Mouse (Mus musculus) kidney, postnatal 0 days (tissue): ENCODE measurements around the gene Dnajc6. TPM values are rescaled to one million over a fixed set of nuclear protein-coding genes. Genes with fewer than 3 reads are reported as not detected.

Experiments
- ATAC-seq: fragments of 200-750 bp; cut with Nextera tagmentation; replicated peaks from 2 replicates; pipeline ENCODE4 v1.8.0; 2017; ENCODE audit warnings: low read depth, moderate number of reproducible peaks, moderate TSS enrichment, moderate library complexity; ENCODE audit not compliant: low FRiP score
- DNase-seq: peaks from one replicate; pipeline ENCODE4 v3.0.0-alpha.2; 2016; ENCODE audit warnings: low spot score
- H3K27ac ChIP-seq: fragments of 300-500 bp; sonication (generic); 2 replicates; pipeline ENCODE4 v1.5.1; 2014; ENCODE audit warnings: mild to moderate bottlenecking
- H3K27me3 ChIP-seq: fragments of 300-500 bp; sonication (generic); 2 replicates; pipeline ENCODE4 v1.6.1; 2014; ENCODE audit warnings: low read length, mixed read lengths; ENCODE audit not compliant: insufficient read depth
- H3K36me3 ChIP-seq: fragments of 300-500 bp; sonication (generic); 2 replicates; pipeline ENCODE4 v1.6.1; 2014; ENCODE audit warnings: low read length, mixed read lengths; ENCODE audit not compliant: insufficient read depth
- H3K4me1 ChIP-seq: fragments of 300-500 bp; sonication (generic); replicated peaks from 2 replicates; pipeline ENCODE4 v1.6.1; 2014; ENCODE audit warnings: antibody characterized with exemption, low read length, mixed read lengths; ENCODE audit not compliant: insufficient read depth
- H3K4me2 ChIP-seq: fragments of 300-500 bp; sonication (generic); 2 replicates; pipeline ENCODE4 v1.6.1; 2014; ENCODE audit warnings: mild to moderate bottlenecking, low read length, moderate library complexity, mixed read lengths
- H3K4me3 ChIP-seq: fragments of 300-500 bp; sonication (generic); replicated peaks from 2 replicates; pipeline ENCODE4 v1.5.1; 2014; ENCODE audit warnings: low read depth, low read length
- H3K9ac ChIP-seq: fragments of 300-500 bp; sonication (generic); 2 replicates; pipeline ENCODE4 v1.6.1; 2014; ENCODE audit warnings: low read depth, low read length
- H3K9me3 ChIP-seq: fragments of 300-500 bp; sonication (generic); replicated peaks from 2 replicates; pipeline ENCODE4 v1.6.1; 2016; ENCODE audit warnings: low read length, inconsistent platforms, mixed read lengths
- CTCF ChIP-seq: IDR thresholded peaks from 2 replicates; pipeline ENCODE4 v1.5.1; 2016; ENCODE audit warnings: antibody characterized with exemption, low read depth, mild to moderate bottlenecking, moderate library complexity
- WGBS: fragments of 180-500 bp; shearing (Covaris S2); extraction: QIAGEN DNeasy Blood & Tissue Kit; methylation state at CpG from one replicate; pipeline ENCODE4 v1.1.7; 2014; 5-methylcytosine and 5-hydroxymethylcytosine counted together
- polyA plus RNA-seq: library from polyadenylated mRNA; unstranded; fragments of >200 nt; fragmentation: Nextera tagmentation; extraction: Ambion mirVana; gene quantifications from 2 replicates; pipeline ENCODE4 v1.2.1, GENCODE M21; 2015

Gene Dnajc6
- polyA plus RNA-seq, 1 experiment from 2014 or later: 2.8 TPM

DNA sequence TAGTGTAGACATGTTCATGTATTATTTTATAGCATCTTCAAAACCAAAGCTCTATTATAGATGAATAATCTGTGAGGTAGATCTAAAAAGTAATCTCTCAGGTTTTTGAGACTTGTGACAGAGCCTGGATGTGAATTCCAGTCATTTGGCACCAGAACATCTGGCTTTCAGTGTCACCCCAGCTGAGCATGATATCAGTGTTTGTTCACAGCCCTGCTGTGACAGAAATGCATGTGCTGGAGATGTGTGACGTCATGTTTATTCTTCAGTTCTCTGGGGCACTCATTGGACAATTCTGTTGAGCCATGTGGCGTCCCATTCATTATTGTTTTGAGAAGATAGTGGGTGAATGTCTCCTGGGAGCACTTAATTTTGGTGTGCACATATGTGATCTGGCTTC, 139.1 kb downstream of the Dnajc6 start:
- TF ChIP-seq CTCF: no peak
- ATAC-seq (no peak), DNase-seq (no peak)
- no peaks in the 10 kb centered on the region for H3K4me1 ChIP-seq
- no peak overlapping the region for H3K4me2 ChIP-seq
- H3K27me3 ChIP-seq: no peaks in the 10 kb centered on the region
- H3K36me3 ChIP-seq: no peaks in the 10 kb centered on the region
- no peaks in the 10 kb centered on the region for H3K9me3 ChIP-seq
- no peak overlapping the region for H3K27ac ChIP-seq
- H3K9ac ChIP-seq: no peak overlapping the region
- H3K4me3 ChIP-seq: no peak overlapping the region
- WGBS: 69% methylated on average over 2 of the region's 2 CpGs

DNA sequence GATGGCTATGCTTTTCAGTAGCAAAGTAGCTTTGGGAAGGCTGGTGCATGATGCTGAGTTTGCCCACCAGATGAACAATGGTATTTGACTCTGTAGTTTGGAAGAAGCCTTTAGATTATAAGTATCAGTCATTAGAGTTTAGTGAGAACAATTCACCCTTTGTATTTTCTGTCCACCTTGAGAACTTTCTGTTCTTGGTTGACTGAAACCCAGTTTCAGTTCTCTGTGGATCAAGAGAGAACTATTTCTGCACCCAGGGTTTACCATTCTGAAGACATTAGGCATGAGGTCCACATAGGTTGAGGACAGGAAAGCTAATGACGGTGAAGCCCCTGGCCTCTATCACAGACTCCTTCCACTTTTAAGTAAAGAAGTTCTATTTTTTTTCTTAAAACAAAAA, 141.0 kb downstream of the Dnajc6 start:
- no peak overlapping the region for H3K4me2 ChIP-seq
- H3K9ac ChIP-seq: no peak overlapping the region
- H3K36me3 ChIP-seq: no peaks in the 10 kb centered on the region
- 92% methylated on average over 1 of the region's 1 CpGs for WGBS
- DNase-seq (no peak), ATAC-seq (no peak)
- no peaks in the 10 kb centered on the region for H3K4me1 ChIP-seq
- no peak for TF ChIP-seq CTCF
- no peak overlapping the region for H3K27ac ChIP-seq
- H3K4me3 ChIP-seq: no peak overlapping the region
- no peaks in the 10 kb centered on the region for H3K27me3 ChIP-seq
- no peaks in the 10 kb centered on the region for H3K9me3 ChIP-seq

DNA sequence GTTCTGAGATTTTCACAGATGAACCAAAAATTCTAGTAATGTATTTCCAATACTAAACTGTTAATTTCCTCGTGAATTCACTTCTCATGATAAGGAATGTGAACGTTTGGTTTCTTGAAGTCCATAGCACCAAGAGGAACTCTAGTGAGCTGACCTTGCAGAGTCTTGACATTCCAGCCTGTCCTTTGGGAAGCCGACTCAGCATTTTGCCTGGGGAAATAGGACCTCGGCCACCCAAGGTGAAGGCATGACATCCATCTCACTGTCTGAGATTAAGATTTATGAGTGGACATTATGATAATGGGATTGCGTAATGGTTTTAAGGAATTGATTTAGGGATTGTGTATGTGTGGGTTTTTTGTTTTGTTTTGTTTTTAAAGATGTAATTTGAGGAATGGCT, 144.2 kb downstream of the Dnajc6 start:
- TF ChIP-seq CTCF: no peak
- no peak overlapping the region for H3K9ac ChIP-seq
- H3K36me3 ChIP-seq: no peaks in the 10 kb centered on the region
- DNase-seq (no peak), ATAC-seq (no peak)
- no peaks in the 10 kb centered on the region for H3K4me1 ChIP-seq
- H3K4me3 ChIP-seq: no peak overlapping the region
- H3K4me2 ChIP-seq: no peak overlapping the region
- 49% methylated on average over 5 of the region's 5 CpGs for WGBS
- H3K27me3 ChIP-seq: no peaks in the 10 kb centered on the region
- no peaks in the 10 kb centered on the region for H3K9me3 ChIP-seq
- no peak overlapping the region for H3K27ac ChIP-seq

GRCm38 (mm10) chr4:101642708-101643107, 146.3 kb downstream of the Dnajc6 start:
- Histone ChIP-seq H3K27me3 (no peaks in the 10 kb centered on the region), H3K27ac (no peak overlapping the region), H3K9ac (no peak overlapping the region), H3K4me1 (no peaks in the 10 kb centered on the region), H3K4me2 (no peak overlapping the region), H3K36me3 (no peaks in the 10 kb centered on the region), H3K4me3 (no peak overlapping the region), H3K9me3 (no peaks in the 10 kb centered on the region)
- no peak for TF ChIP-seq CTCF
- 80% methylated on average over 6 of the region's 6 CpGs for WGBS
- no peak for ATAC-seq
- no peak for DNase-seq

- Histone ChIP-seq H3K4me3 (no peak overlapping the region), H3K9ac (no peak overlapping the region), H3K27ac (no peak overlapping the region), H3K9me3 (no peaks in the 10 kb centered on the region), H3K27me3 (no peaks in the 10 kb centered on the region), H3K36me3 (no peaks in the 10 kb centered on the region), H3K4me1 (no peaks in the 10 kb centered on the region), H3K4me2 (no peak overlapping the region)
- 63% methylated on average over 4 of the region's 4 CpGs for WGBS
- no peak for TF ChIP-seq CTCF
- DNase-seq (no peak), ATAC-seq (no peak)
Measured at GRCm38 (mm10) chr4:101643216-101643615, 146.8 kb downstream of the Dnajc6 start.

DNA sequence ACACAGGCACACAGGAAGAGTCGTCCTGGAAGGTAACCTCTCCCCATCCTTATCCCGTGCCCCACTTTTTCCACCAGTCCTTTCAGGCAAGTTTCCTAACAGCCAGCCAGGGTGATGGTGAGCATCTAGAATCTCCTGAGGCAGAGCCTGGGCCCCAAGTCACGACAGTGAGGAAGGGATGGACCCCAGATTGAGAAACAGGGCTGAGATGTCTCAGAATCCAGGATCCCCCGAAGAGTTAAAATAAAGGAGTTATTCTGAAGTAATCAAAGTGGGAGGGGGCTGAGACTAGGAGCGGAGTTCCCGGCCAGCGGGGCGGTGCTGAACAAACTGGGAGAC, 150.4 kb downstream of the Dnajc6 start:
- Histone ChIP-seq H3K4me1 (0 out of 2 replicates have a peak, but pooled peaks cover 10% of the 10 kb centered on the region), H3K9ac (peak overlapping the region; percentile 45), H3K36me3 (no peaks in the 10 kb centered on the region), H3K27me3 (no peaks in the 10 kb centered on the region), H3K27ac (0 out of 2 replicates have a peak overlapping the region, but pooled peaks have one; percentile 5), H3K4me3 (peak overlapping the region; percentile 45), H3K4me2 (peak overlapping the region; percentile 54), H3K9me3 (no peaks in the 10 kb centered on the region)
- DNase-seq: no peak
- TF ChIP-seq CTCF: no peak
- 2% methylated on average over 8 of the region's 8 CpGs for WGBS
- no peak; the same call in 1 of the 2 replicates for ATAC-seq
